Mouse (Mus musculus) intestine, embryonic 15.5 days (tissue): ENCODE measurements at regions not wholly inside any gene's neighbourhood (a gene's known extent, or its start where the extent isn't known, plus 50 kb on each side); places are given as distances from the start of the nearest gene placed in this dataset.

ENCODE experiments used
- ATAC-seq: fragments of 200-750 bp; cut with Nextera tagmentation; 2 replicates; pipeline ENCODE4 v1.8.0; 2017; ENCODE audit warnings: moderate TSS enrichment, moderate library complexity
- H3K27ac ChIP-seq: fragments of 300-500 bp; sonication (generic); 2 replicates; pipeline ENCODE4 v1.5.1; 2015; ENCODE audit warnings: mild to moderate bottlenecking, inconsistent platforms
- H3K27me3 ChIP-seq: fragments of 300-500 bp; sonication (generic); replicated peaks from 2 replicates; pipeline ENCODE4 v1.6.1; 2015; ENCODE audit warnings: inconsistent platforms
- H3K36me3 ChIP-seq: fragments of 300-500 bp; sonication (generic); 2 replicates; pipeline ENCODE4 v1.6.1; 2015; ENCODE audit warnings: inconsistent platforms
- H3K4me1 ChIP-seq: fragments of 300-500 bp; sonication (generic); replicated peaks from 2 replicates; pipeline ENCODE4 v1.6.1; 2015; ENCODE audit warnings: inconsistent platforms
- H3K4me2 ChIP-seq: fragments of 300-500 bp; sonication (generic); replicated peaks from 2 replicates; pipeline ENCODE4 v1.6.1; 2015; ENCODE audit warnings: mild to moderate bottlenecking, inconsistent platforms
- H3K4me3 ChIP-seq: fragments of 300-500 bp; sonication (generic); replicated peaks from 2 replicates; pipeline ENCODE4 v1.5.1; 2015; ENCODE audit warnings: inconsistent platforms
- H3K9ac ChIP-seq: fragments of 300-500 bp; sonication (generic); 2 replicates; pipeline ENCODE4 v1.6.1; 2015; ENCODE audit warnings: inconsistent platforms
- H3K9me3 ChIP-seq: fragments of 300-500 bp; sonication (generic); 2 replicates; pipeline ENCODE4 v1.6.1; 2016; ENCODE audit warnings: inconsistent platforms
- WGBS: fragments of 180-500 bp; shearing (Covaris S2); methylation state at CpG from one replicate; pipeline ENCODE4 v1.1.7; 2015; 5-methylcytosine and 5-hydroxymethylcytosine counted together

DNA sequence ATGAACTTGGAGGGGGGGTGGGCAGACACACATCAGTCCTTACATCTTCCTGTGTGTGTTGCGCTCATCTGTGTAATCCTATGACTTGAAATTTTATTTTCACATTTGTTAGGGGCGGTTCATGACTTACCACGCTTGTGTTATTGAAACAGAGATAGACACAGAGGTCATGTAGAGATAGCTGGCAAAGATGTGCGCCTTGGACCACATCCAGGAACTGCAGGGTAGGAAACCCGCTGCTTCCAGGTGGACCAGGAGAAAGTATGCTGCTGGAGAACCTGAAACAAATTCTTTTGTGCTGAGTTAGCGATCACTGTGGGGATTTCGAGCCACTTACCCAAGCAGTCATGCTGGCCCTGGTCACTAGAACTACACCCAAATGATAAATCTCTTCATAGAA, 89.1 kb downstream of the Kcnj2 start:
- Histone ChIP-seq H3K4me2 (no peak overlapping the region), H3K4me1 (no peaks in the 10 kb centered on the region), H3K4me3 (no peak overlapping the region), H3K27me3 (no peaks in the 10 kb centered on the region), H3K27ac (no peak overlapping the region), H3K9me3 (no peaks in the 10 kb centered on the region), H3K9ac (no peak overlapping the region), H3K36me3 (no peaks in the 10 kb centered on the region)
- no peak for ATAC-seq
- 85% methylated on average over 7 of the region's 7 CpGs for WGBS

- no peak for ATAC-seq
- H3K27me3 ChIP-seq: no peaks in the 10 kb centered on the region
These were observed 89.8 kb downstream of the Kcnj2 start for GRCm38 (mm10) chr11:111155747-111156146.

GRCm38 (mm10) chr11:111159299-111159698, 93.3 kb downstream of the Kcnj2 start:
- H3K36me3 ChIP-seq: no peaks in the 10 kb centered on the region
- 41% methylated on average over 2 of the region's 2 CpGs for WGBS
- H3K9me3 ChIP-seq: no peaks in the 10 kb centered on the region
- no peak for ATAC-seq
- H3K4me2 ChIP-seq: no peak overlapping the region
- H3K27me3 ChIP-seq: no peaks in the 10 kb centered on the region
- no peak overlapping the region for H3K27ac ChIP-seq
- no peak overlapping the region for H3K4me3 ChIP-seq
- H3K4me1 ChIP-seq: no peaks in the 10 kb centered on the region
- no peak overlapping the region for H3K9ac ChIP-seq

More at GRCm38 (mm10) chr11:111155747-111156146, 89.8 kb downstream of the Kcnj2 start:
- Histone ChIP-seq H3K4me3 (no peak overlapping the region), H3K9ac (no peak overlapping the region), H3K27ac (no peak overlapping the region), H3K9me3 (no peaks in the 10 kb centered on the region), H3K4me1 (no peaks in the 10 kb centered on the region), H3K4me2 (no peak overlapping the region), H3K36me3 (no peaks in the 10 kb centered on the region)
- WGBS: 56% methylated on average over 7 of the region's 7 CpGs

GRCm38 (mm10) chr11:111164907-111165306, 98.9 kb downstream of the Kcnj2 start:
- no peak overlapping the region for H3K27ac ChIP-seq
- no peak for ATAC-seq
- H3K9ac ChIP-seq: no peak overlapping the region
- H3K9me3 ChIP-seq: no peaks in the 10 kb centered on the region
- no peaks in the 10 kb centered on the region for H3K4me1 ChIP-seq
- H3K36me3 ChIP-seq: no peaks in the 10 kb centered on the region
- no peak overlapping the region for H3K4me3 ChIP-seq
- H3K4me2 ChIP-seq: no peak overlapping the region
- no peaks in the 10 kb centered on the region for H3K27me3 ChIP-seq

- Histone ChIP-seq H3K4me3 (no peak overlapping the region), H3K27ac (no peak overlapping the region), H3K36me3 (no peaks in the 10 kb centered on the region), H3K9me3 (no peaks in the 10 kb centered on the region), H3K4me2 (no peak overlapping the region), H3K9ac (no peak overlapping the region), H3K4me1 (no peaks in the 10 kb centered on the region), H3K27me3 (no peaks in the 10 kb centered on the region)
- ATAC-seq: no peak
- WGBS: 79% methylated on average over 5 of the region's 5 CpGs
These were observed 104.3 kb downstream of the Kcnj2 start for GRCm38 (mm10) chr11:111170174-111170800.

- Histone ChIP-seq H3K4me3 (no peak overlapping the region), H3K9me3 (no peaks in the 10 kb centered on the region), H3K27ac (no peak overlapping the region), H3K27me3 (no peaks in the 10 kb centered on the region), H3K36me3 (no peaks in the 10 kb centered on the region), H3K4me1 (no peaks in the 10 kb centered on the region), H3K9ac (no peak overlapping the region), H3K4me2 (no peak overlapping the region)
- WGBS: 87% methylated on average over 4 of the region's 4 CpGs
- no peak for ATAC-seq
These were observed 107.6 kb downstream of the Kcnj2 start for GRCm38 (mm10) chr11:111173525-111173924.

- Histone ChIP-seq H3K27me3 (no peaks in the 10 kb centered on the region), H3K9me3 (no peaks in the 10 kb centered on the region), H3K4me1 (no peaks in the 10 kb centered on the region), H3K4me2 (no peak overlapping the region), H3K4me3 (no peak overlapping the region), H3K9ac (no peak overlapping the region), H3K27ac (no peak overlapping the region), H3K36me3 (no peaks in the 10 kb centered on the region)
- no peak for ATAC-seq
- WGBS: 62% methylated on average over 3 of the region's 3 CpGs
These were observed 109.6 kb downstream of the Kcnj2 start for GRCm38 (mm10) chr11:111175566-111175965.

GRCm38 (mm10) chr11:111177516-111177915, 111.6 kb downstream of the Kcnj2 start:
- Histone ChIP-seq H3K27ac (no peak overlapping the region), H3K9ac (no peak overlapping the region), H3K4me1 (no peaks in the 10 kb centered on the region), H3K4me3 (no peak overlapping the region), H3K9me3 (no peaks in the 10 kb centered on the region), H3K4me2 (no peak overlapping the region), H3K27me3 (no peaks in the 10 kb centered on the region), H3K36me3 (no peaks in the 10 kb centered on the region)
- ATAC-seq: no peak
- 82% methylated on average over 4 of the region's 4 CpGs for WGBS

GRCm38 (mm10) chr11:111197422-111197821, 131.5 kb downstream of the Kcnj2 start:
- Histone ChIP-seq H3K27me3 (no peaks in the 10 kb centered on the region), H3K9ac (no peak overlapping the region), H3K27ac (no peak overlapping the region), H3K9me3 (no peaks in the 10 kb centered on the region), H3K4me3 (no peak overlapping the region), H3K36me3 (no peaks in the 10 kb centered on the region), H3K4me1 (no peaks in the 10 kb centered on the region), H3K4me2 (no peak overlapping the region)
- ATAC-seq: no peak
- WGBS: 80% methylated on average over 4 of the region's 4 CpGs

DNA sequence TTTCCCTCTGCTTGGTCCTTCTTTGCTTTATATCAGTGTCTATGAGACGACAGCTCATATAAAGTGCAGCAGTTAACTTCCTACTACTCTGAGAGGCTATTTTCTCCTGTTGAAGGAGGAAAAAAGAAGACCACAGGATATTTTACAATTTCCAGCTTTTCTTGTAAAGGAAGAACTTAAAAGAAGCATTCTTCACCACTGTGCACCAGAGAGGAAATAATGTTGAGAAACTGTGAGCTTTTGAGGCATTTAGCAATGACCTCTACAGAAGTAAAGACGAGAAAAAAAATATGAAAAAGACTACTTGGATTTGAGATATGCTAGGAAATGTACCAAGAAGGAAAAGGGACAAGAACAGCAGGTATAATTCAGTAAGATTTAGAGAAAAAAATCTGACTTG, 134.5 kb downstream of the Kcnj2 start:
- H3K4me3 ChIP-seq: no peak overlapping the region
- H3K36me3 ChIP-seq: no peaks in the 10 kb centered on the region
- no peaks in the 10 kb centered on the region for H3K27me3 ChIP-seq
- H3K9ac ChIP-seq: no peak overlapping the region
- WGBS: 63% methylated on average over 2 of the region's 2 CpGs
- no peak overlapping the region for H3K4me2 ChIP-seq
- no peaks in the 10 kb centered on the region for H3K4me1 ChIP-seq
- no peaks in the 10 kb centered on the region for H3K9me3 ChIP-seq
- H3K27ac ChIP-seq: no peak overlapping the region
- ATAC-seq: no peak

GRCm38 (mm10) chr11:111202780-111203179, 136.8 kb downstream of the Kcnj2 start:
- Histone ChIP-seq H3K9me3 (no peaks in the 10 kb centered on the region), H3K4me2 (no peak overlapping the region), H3K27ac (no peak overlapping the region), H3K4me3 (no peak overlapping the region), H3K4me1 (no peaks in the 10 kb centered on the region), H3K27me3 (no peaks in the 10 kb centered on the region), H3K36me3 (no peaks in the 10 kb centered on the region), H3K9ac (no peak overlapping the region)
- no peak for ATAC-seq

GRCm38 (mm10) chr11:111210565-111210964, 144.6 kb downstream of the Kcnj2 start:
- Histone ChIP-seq H3K36me3 (no peaks in the 10 kb centered on the region), H3K27me3 (no peaks in the 10 kb centered on the region), H3K4me1 (0 out of 2 replicates have a peak, but pooled peaks cover 6% of the 10 kb centered on the region), H3K9ac (no peak overlapping the region), H3K27ac (no peak overlapping the region), H3K9me3 (no peaks in the 10 kb centered on the region), H3K4me2 (no peak overlapping the region), H3K4me3 (no peak overlapping the region)
- ATAC-seq: no peak

DNA sequence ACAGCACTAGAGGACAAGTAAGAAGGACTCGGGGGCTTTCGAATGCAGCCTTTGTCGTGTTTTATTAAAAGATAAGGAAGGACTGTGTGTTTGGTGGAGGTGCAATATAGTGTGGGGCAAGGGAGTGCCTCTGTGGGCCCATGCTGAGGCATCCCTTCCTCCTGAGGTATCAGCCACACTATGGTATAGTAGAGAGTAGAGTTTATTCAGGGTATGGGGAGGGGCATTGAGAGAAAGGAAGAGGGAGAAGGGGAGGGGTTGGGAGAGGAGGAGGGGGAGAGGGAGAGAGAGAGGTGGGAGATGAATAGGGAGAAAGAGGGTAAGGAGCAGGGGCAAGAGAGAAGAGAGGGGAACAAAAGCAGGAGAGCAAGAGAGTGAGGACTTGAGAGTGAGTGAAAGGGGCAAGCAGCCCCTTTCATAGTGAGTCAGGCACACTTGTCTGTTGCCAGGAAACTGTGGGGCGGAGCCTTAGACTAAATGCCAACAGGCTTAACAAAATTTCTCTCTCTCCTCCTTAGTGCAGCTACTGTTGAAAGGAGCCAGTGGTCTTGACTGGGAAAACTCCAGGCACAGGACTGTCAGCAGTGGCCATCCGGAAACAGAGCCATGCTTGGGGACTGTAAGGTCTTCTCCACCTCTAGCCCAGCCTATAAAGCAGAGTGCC, 146.2 kb downstream of the Kcnj2 start:
- Histone ChIP-seq H3K4me1 (0 out of 2 replicates have a peak, but pooled peaks cover 6% of the 10 kb centered on the region), H3K9me3 (no peaks in the 10 kb centered on the region), H3K9ac (no peak overlapping the region), H3K4me2 (no peak overlapping the region), H3K27me3 (no peaks in the 10 kb centered on the region), H3K36me3 (no peaks in the 10 kb centered on the region), H3K27ac (peak overlapping the region; percentile 32; the same call in 1 of the 2 replicates), H3K4me3 (no peak overlapping the region)
- 64% methylated on average over 5 of the region's 5 CpGs for WGBS
- ATAC-seq: no peak
